Mouse (Mus musculus): ENCODE results near the gene Krt14. TPM values are rescaled to one million over a fixed set of nuclear protein-coding genes. Genes with fewer than 3 reads are reported as not detected.

The Krt14 gene
- polyA plus RNA-seq, 1 experiment, result 1.3 TPM

GRCm38 (mm10) chr11:100178307-100178706 lies 29.0 kb downstream of the Krt14 start:
- no peaks in the 10 kb centered on the region for H3K9me3 ChIP-seq (replicated peaks; ENCODE audit: control insufficient read depth, insufficient read depth, low read length, poor library complexity, severe bottlenecking)
- TF ChIP-seq POLR2A (IDR thresholded peaks at IDR 0.05; ENCODE audit: insufficient read depth, low read length) (no peak), EP300 (IDR thresholded peaks at IDR 0.05; ENCODE audit: insufficient read depth, low read depth, low read length) (no peak), CTCF (IDR thresholded peaks at IDR 0.05; ENCODE audit: low read depth, low read length) (no peak)
- H3K4me3 ChIP-seq (ENCODE audit: low read depth, low read length), result no peak overlapping the region
- H3K36me3 ChIP-seq (ENCODE audit: control insufficient read depth, insufficient read depth, low read length, poor library complexity, severe bottlenecking), result no peaks in the 10 kb centered on the region
- H3K9ac ChIP-seq (ENCODE audit: low read depth, poor library complexity, severe bottlenecking), result no peak overlapping the region
- H3K27ac ChIP-seq (ENCODE audit: insufficient read depth, low read length), result no peak overlapping the region
- no peaks in the 10 kb centered on the region for H3K27me3 ChIP-seq (ENCODE audit: control insufficient read depth, insufficient read depth, low read length, poor library complexity, severe bottlenecking)
- H3K4me1 ChIP-seq (ENCODE audit: control insufficient read depth, insufficient read depth, low read length), result no peaks in the 10 kb centered on the region

- Histone ChIP-seq H3K4me3 (ENCODE audit: low read depth, low read length) (no peak overlapping the region), H3K36me3 (ENCODE audit: control insufficient read depth, insufficient read depth, low read length, poor library complexity, severe bottlenecking) (no peaks in the 10 kb centered on the region), H3K4me1 (ENCODE audit: control insufficient read depth, insufficient read depth, low read length) (no peaks in the 10 kb centered on the region), H3K27ac (ENCODE audit: insufficient read depth, low read length) (no peak overlapping the region), H3K9me3 (replicated peaks; ENCODE audit: control insufficient read depth, insufficient read depth, low read length, poor library complexity, severe bottlenecking) (no peaks in the 10 kb centered on the region), H3K27me3 (ENCODE audit: control insufficient read depth, insufficient read depth, low read length, poor library complexity, severe bottlenecking) (no peaks in the 10 kb centered on the region), H3K9ac (ENCODE audit: low read depth, poor library complexity, severe bottlenecking) (no peak overlapping the region)
- TF ChIP-seq POLR2A (IDR thresholded peaks at IDR 0.05; ENCODE audit: insufficient read depth, low read length) (no peak), CTCF (IDR thresholded peaks at IDR 0.05; ENCODE audit: low read depth, low read length) (no peak), EP300 (IDR thresholded peaks at IDR 0.05; ENCODE audit: insufficient read depth, low read depth, low read length) (no peak)
These were observed 30.6 kb downstream of the Krt14 start for GRCm38 (mm10) chr11:100176791-100177190.

GRCm38 (mm10) chr11:100168765-100169762 lies 38.3 kb downstream of the Krt14 start:
- peaks cover 3% of the 10 kb centered on the region for H3K4me1 ChIP-seq (ENCODE audit: control insufficient read depth, insufficient read depth, low read length)
- no peak overlapping the region for H3K4me3 ChIP-seq (ENCODE audit: low read depth, low read length)
- no peak overlapping the region for H3K27ac ChIP-seq (ENCODE audit: insufficient read depth, low read length)
- no peaks in the 10 kb centered on the region for H3K9me3 ChIP-seq (replicated peaks; ENCODE audit: control insufficient read depth, insufficient read depth, low read length, poor library complexity, severe bottlenecking)
- H3K9ac ChIP-seq (ENCODE audit: low read depth, poor library complexity, severe bottlenecking), result no peak overlapping the region
- H3K36me3 ChIP-seq (ENCODE audit: control insufficient read depth, insufficient read depth, low read length, poor library complexity, severe bottlenecking), result no peaks in the 10 kb centered on the region
- no peak for TF ChIP-seq POLR2A (IDR thresholded peaks at IDR 0.05; ENCODE audit: insufficient read depth, low read length)
- peak; percentile 97 for TF ChIP-seq CTCF (IDR thresholded peaks at IDR 0.05; ENCODE audit: low read depth, low read length)
- TF ChIP-seq EP300 (IDR thresholded peaks at IDR 0.05; ENCODE audit: insufficient read depth, low read depth, low read length), result peak; percentile 68
- no peaks in the 10 kb centered on the region for H3K27me3 ChIP-seq (ENCODE audit: control insufficient read depth, insufficient read depth, low read length, poor library complexity, severe bottlenecking)

- H3K27ac ChIP-seq (ENCODE audit: insufficient read depth, low read length), result no peak overlapping the region
- H3K9me3 ChIP-seq (replicated peaks; ENCODE audit: control insufficient read depth, insufficient read depth, low read length, poor library complexity, severe bottlenecking), result no peaks in the 10 kb centered on the region
- no peaks in the 10 kb centered on the region for H3K36me3 ChIP-seq (ENCODE audit: control insufficient read depth, insufficient read depth, low read length, poor library complexity, severe bottlenecking)
- no peak overlapping the region for H3K9ac ChIP-seq (ENCODE audit: low read depth, poor library complexity, severe bottlenecking)
- TF ChIP-seq EP300 (IDR thresholded peaks at IDR 0.05; ENCODE audit: insufficient read depth, low read depth, low read length) (no peak), POLR2A (IDR thresholded peaks at IDR 0.05; ENCODE audit: insufficient read depth, low read length) (no peak), CTCF (IDR thresholded peaks at IDR 0.05; ENCODE audit: low read depth, low read length) (no peak)
- H3K4me1 ChIP-seq (ENCODE audit: control insufficient read depth, insufficient read depth, low read length), result peaks cover 3% of the 10 kb centered on the region
- no peak overlapping the region for H3K4me3 ChIP-seq (ENCODE audit: low read depth, low read length)
- H3K27me3 ChIP-seq (ENCODE audit: control insufficient read depth, insufficient read depth, low read length, poor library complexity, severe bottlenecking), result no peaks in the 10 kb centered on the region
These were observed 39.3 kb downstream of the Krt14 start for GRCm38 (mm10) chr11:100168071-100168470.

GRCm38 (mm10) chr11:100164392-100164791 lies 43.0 kb downstream of the Krt14 start:
- Histone ChIP-seq H3K9me3 (replicated peaks; ENCODE audit: control insufficient read depth, insufficient read depth, low read length, poor library complexity, severe bottlenecking) (no peaks in the 10 kb centered on the region), H3K4me3 (ENCODE audit: low read depth, low read length) (no peak overlapping the region), H3K9ac (ENCODE audit: low read depth, poor library complexity, severe bottlenecking) (no peak overlapping the region), H3K27me3 (ENCODE audit: control insufficient read depth, insufficient read depth, low read length, poor library complexity, severe bottlenecking) (no peaks in the 10 kb centered on the region), H3K4me1 (ENCODE audit: control insufficient read depth, insufficient read depth, low read length) (peaks cover 3% of the 10 kb centered on the region), H3K36me3 (ENCODE audit: control insufficient read depth, insufficient read depth, low read length, poor library complexity, severe bottlenecking) (no peaks in the 10 kb centered on the region), H3K27ac (ENCODE audit: insufficient read depth, low read length) (no peak overlapping the region)
- no peak for TF ChIP-seq CTCF (IDR thresholded peaks at IDR 0.05; ENCODE audit: low read depth, low read length)
- TF ChIP-seq POLR2A (IDR thresholded peaks at IDR 0.05; ENCODE audit: insufficient read depth, low read length), result no peak
- no peak for TF ChIP-seq EP300 (IDR thresholded peaks at IDR 0.05; ENCODE audit: insufficient read depth, low read depth, low read length)

GRCm38 (mm10) chr11:100157908-100158477 lies 49.4 kb downstream of the Krt14 start:
- Histone ChIP-seq H3K27ac (ENCODE audit: insufficient read depth, low read length) (no peak overlapping the region), H3K4me3 (ENCODE audit: low read depth, low read length) (no peak overlapping the region), H3K4me1 (ENCODE audit: control insufficient read depth, insufficient read depth, low read length) (peaks cover 7% of the 10 kb centered on the region), H3K36me3 (ENCODE audit: control insufficient read depth, insufficient read depth, low read length, poor library complexity, severe bottlenecking) (no peaks in the 10 kb centered on the region), H3K9me3 (replicated peaks; ENCODE audit: control insufficient read depth, insufficient read depth, low read length, poor library complexity, severe bottlenecking) (no peaks in the 10 kb centered on the region), H3K9ac (ENCODE audit: low read depth, poor library complexity, severe bottlenecking) (no peak overlapping the region), H3K27me3 (ENCODE audit: control insufficient read depth, insufficient read depth, low read length, poor library complexity, severe bottlenecking) (no peaks in the 10 kb centered on the region)
- TF ChIP-seq CTCF (IDR thresholded peaks at IDR 0.05; ENCODE audit: low read depth, low read length), result no peak
- no peak for TF ChIP-seq EP300 (IDR thresholded peaks at IDR 0.05; ENCODE audit: insufficient read depth, low read depth, low read length)
- TF ChIP-seq POLR2A (IDR thresholded peaks at IDR 0.05; ENCODE audit: insufficient read depth, low read length), result no peak
